Mouse (Mus musculus) ES-Bruce4 (cell line): ENCODE results near the gene Idua. TPM values are rescaled to one million over a fixed set of nuclear protein-coding genes. Genes with fewer than 3 reads are reported as not detected.

Source experiments
- H3K27ac ChIP-seq: 2 replicates; pipeline ENCODE4 v1.5.1; 2012; ENCODE audit warnings: low read length, inconsistent platforms; ENCODE audit not compliant: insufficient read depth
- H3K27me3 ChIP-seq: 2 replicates; pipeline ENCODE4 v1.6.1; 2012; ENCODE audit warnings: mild to moderate bottlenecking, low read length, inconsistent platforms; ENCODE audit not compliant: control insufficient read depth, poor library complexity, insufficient read depth, severe bottlenecking
- H3K36me3 ChIP-seq: 2 replicates; pipeline ENCODE4 v1.6.1; 2012; ENCODE audit warnings: inconsistent platforms, mild to moderate bottlenecking, low read length, moderate library complexity; ENCODE audit not compliant: control insufficient read depth, poor library complexity, insufficient read depth, severe bottlenecking
- H3K4me1 ChIP-seq: one replicate; pipeline ENCODE4 v1.8.1; 2011; ENCODE audit warnings: low read length; ENCODE audit not compliant: control insufficient read depth, insufficient read depth
- H3K4me3 ChIP-seq: 2 replicates; pipeline ENCODE4 v1.5.1; 2011; ENCODE audit warnings: low read depth, mild to moderate bottlenecking, low read length
- H3K9ac ChIP-seq: 2 replicates; pipeline ENCODE4 v1.6.1; 2012; ENCODE audit warnings: low read depth, mild to moderate bottlenecking, inconsistent platforms; ENCODE audit not compliant: poor library complexity, severe bottlenecking
- H3K9me3 ChIP-seq: replicated peaks from 2 replicates; pipeline ENCODE4 v1.6.1; 2012; ENCODE audit warnings: mild to moderate bottlenecking, low read length, inconsistent platforms; ENCODE audit not compliant: control insufficient read depth, poor library complexity, insufficient read depth, severe bottlenecking
- CTCF ChIP-seq: IDR thresholded peaks from one replicate; pipeline ENCODE4 v1.8.1; 2011; ENCODE audit warnings: low read depth, low read length
- EP300 ChIP-seq: IDR thresholded peaks from 2 replicates; pipeline ENCODE4 v1.6.1; 2011; ENCODE audit warnings: low read depth, low read length; ENCODE audit not compliant: insufficient read depth
- POLR2A ChIP-seq: IDR thresholded peaks from one replicate; pipeline ENCODE4 v1.8.1; 2011; ENCODE audit warnings: low read length; ENCODE audit not compliant: insufficient read depth
- polyA plus RNA-seq: library from polyadenylated mRNA; stranded (reverse); fragments of >200 nt; gene quantifications from 2 replicates; pipeline ENCODE4 v1.2.4, GENCODE M21; 2011; ENCODE audit warnings: low read depth; ENCODE audit not compliant: missing spikeins, insufficient read depth, insufficient read length

Gene Idua
- polyA plus RNA-seq, 1 experiment, result 13.8 TPM

DNA sequence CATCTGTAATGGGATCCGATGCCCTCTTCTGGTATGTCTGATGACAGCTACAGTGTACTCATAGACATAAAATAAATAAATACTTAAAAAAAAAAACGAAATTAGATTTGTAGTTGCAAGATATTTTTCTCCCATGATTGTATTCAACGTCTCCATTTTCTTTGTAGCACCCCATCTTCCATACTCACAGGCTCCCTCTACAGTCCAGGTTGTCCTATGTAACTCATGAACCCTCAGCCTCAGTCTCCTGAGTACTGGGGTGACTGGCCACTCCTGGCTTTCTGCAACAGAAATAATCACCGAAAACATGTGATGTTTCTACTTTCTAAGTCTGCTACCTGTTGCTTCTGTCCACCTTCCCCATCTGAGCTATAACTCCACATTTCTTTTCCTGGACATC lies 31.0 kb downstream of the Idua start:
- TF ChIP-seq CTCF, result no peak
- no peak for TF ChIP-seq POLR2A
- no peak for TF ChIP-seq EP300
- H3K9ac ChIP-seq, result no peak overlapping the region
- no peaks in the 10 kb centered on the region for H3K36me3 ChIP-seq
- no peaks in the 10 kb centered on the region for H3K27me3 ChIP-seq
- H3K4me3 ChIP-seq, result no peak overlapping the region
- H3K4me1 ChIP-seq, result no peaks in the 10 kb centered on the region
- H3K9me3 ChIP-seq, result no peaks in the 10 kb centered on the region
- H3K27ac ChIP-seq, result no peak overlapping the region

DNA sequence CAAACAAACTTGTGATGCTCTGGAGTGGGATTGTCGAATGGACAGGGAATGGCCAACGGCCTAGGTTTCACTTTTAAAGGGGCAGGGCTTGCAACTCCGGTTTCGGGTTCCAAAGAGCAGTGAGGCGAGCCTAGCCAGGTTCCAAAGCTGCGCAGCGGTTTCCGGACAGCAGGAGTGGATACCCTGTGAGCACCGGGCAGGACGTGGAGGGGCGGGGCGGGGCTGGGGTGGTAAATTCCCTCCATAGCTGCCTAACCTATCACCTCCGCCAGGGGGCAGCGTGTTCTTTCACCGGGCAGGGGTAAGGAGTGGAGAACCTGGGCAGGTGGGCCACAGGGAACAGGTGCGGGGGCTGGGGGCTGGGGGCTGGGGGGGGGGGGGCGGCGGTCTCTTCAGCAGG lies 32.1 kb downstream of the Idua start, which contains the start of gene Fgfrl1:
TSS of gene Fgfrl1 (plus strand) at position 112 of the 400 bp plus-strand sequence.
- no peak within 1 kb of the TSS for H3K9ac ChIP-seq
- H3K4me1 ChIP-seq, result no peaks in the 10 kb centered on the region
- H3K27ac ChIP-seq, result no peak within 1 kb of the TSS
- TF ChIP-seq POLR2A (no peak), CTCF (peak; percentile 51)
- no peaks in the 10 kb centered on the region for H3K27me3 ChIP-seq
- H3K4me3 ChIP-seq, result peak within 1 kb of the TSS; percentile 34
- H3K9me3 ChIP-seq, result no peaks in the 10 kb centered on the region
- no peaks in the 10 kb centered on the region for H3K36me3 ChIP-seq

DNA sequence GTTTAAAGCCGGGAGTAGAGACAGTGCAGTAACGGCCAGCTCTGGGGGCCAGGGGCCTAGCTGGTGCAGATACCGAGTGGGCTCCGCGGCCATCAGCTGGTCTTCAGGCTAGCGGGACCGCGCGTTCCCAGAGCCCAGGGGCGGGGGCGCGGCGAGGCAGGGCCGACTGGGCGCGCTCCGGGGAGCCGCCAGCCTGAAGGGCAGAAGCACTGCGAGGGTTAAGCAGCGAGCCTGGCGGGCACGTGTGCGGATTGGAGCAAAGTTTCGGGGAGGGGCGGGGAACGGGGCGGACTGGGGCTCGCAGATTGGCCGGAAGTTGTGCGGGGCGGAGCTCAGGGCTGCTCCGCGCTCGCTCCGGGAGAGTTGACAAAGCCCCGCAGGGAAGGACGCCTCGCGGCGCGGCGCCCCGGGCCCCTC lies 33.7 kb downstream of the Idua start:
- Histone ChIP-seq H3K4me1 (no peaks in the 10 kb centered on the region), H3K9ac (peak overlapping the region; percentile 72), H3K36me3 (no peaks in the 10 kb centered on the region), H3K27ac (no peak overlapping the region), H3K4me3 (peak overlapping the region; percentile 83), H3K9me3 (no peaks in the 10 kb centered on the region), H3K27me3 (no peaks in the 10 kb centered on the region)
- TF ChIP-seq POLR2A, result no peak
- no peak for TF ChIP-seq CTCF
- no peak for TF ChIP-seq EP300

DNA sequence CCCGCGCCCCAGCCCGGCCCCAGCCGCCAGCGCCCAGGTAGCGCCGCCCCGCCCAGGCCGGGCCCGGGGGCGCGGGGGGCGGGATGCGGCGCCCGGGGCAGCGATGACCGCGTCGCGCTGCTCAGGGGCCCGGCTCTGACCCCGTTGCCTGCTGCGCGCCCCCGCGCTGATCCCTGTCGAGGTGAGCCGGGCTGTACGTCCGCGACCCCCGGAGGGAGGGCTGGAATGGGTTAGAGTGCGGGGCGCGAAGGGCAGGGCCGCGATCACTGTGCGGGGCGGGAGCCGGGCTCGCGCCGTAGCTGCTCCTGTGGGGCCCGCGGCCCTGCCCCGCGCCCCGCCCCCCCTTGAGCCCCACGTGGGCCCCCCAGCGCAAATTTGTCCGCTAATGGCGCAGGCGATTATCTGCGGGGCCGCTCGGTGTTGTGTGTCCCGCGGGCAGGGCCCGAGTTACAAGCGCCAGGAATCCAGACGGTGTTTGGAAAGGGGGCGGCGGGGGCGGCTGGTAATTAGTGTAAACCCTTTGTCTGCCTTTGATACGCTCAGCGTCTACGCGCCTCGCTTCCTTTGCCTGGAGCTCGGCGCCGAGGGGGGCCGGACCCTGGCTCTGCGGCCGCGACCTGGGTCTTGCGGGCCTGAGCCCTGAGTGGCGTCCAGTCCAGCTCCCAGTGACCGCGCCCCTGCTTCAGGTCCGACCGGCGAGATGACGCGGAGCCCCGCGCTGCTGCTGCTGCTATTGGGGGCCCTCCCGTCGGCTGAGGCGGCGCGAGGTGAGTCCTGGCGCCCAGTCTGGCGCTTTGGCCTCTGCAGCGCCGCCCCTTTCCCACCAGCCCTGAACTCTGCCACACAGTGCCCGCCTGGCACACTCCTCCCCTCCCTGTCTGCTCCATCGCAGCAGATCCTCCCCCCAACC lies 34.5 kb downstream of the Idua start:
- peak overlapping the region; percentile 72 for H3K9ac ChIP-seq
- H3K36me3 ChIP-seq, result no peaks in the 10 kb centered on the region
- no peaks in the 10 kb centered on the region for H3K4me1 ChIP-seq
- H3K4me3 ChIP-seq, result peak overlapping the region; percentile 83
- no peak overlapping the region for H3K27ac ChIP-seq
- no peaks in the 10 kb centered on the region for H3K9me3 ChIP-seq
- no peaks in the 10 kb centered on the region for H3K27me3 ChIP-seq
- no peak for TF ChIP-seq EP300
- TF ChIP-seq CTCF, result no peak
- TF ChIP-seq POLR2A, result no peak

DNA sequence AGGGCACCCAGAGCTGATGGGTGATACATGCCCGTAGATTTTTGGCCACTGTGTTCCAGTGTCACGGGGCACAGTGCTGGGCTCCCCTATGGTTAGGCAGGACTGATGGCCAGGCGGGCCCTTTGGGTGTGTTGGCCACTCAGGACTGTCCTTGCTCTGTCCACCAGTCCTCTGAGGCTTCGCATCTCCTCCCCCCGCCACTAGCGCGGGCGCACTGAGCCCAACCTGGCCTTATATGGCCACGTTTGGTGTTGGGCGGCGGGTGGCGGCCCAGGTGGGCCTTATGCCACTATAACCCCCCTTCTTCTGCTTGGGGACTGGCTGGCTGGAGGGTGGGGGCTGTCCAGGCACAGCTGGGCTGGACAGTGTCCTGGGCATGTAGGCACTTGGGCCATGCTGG lies 35.7 kb downstream of the Idua start:
- Histone ChIP-seq H3K4me3 (no peak overlapping the region), H3K9ac (no peak overlapping the region), H3K9me3 (no peaks in the 10 kb centered on the region), H3K27ac (no peak overlapping the region), H3K4me1 (no peaks in the 10 kb centered on the region), H3K27me3 (no peaks in the 10 kb centered on the region), H3K36me3 (no peaks in the 10 kb centered on the region)
- TF ChIP-seq POLR2A, result no peak
- no peak for TF ChIP-seq EP300
- TF ChIP-seq CTCF, result no peak

DNA sequence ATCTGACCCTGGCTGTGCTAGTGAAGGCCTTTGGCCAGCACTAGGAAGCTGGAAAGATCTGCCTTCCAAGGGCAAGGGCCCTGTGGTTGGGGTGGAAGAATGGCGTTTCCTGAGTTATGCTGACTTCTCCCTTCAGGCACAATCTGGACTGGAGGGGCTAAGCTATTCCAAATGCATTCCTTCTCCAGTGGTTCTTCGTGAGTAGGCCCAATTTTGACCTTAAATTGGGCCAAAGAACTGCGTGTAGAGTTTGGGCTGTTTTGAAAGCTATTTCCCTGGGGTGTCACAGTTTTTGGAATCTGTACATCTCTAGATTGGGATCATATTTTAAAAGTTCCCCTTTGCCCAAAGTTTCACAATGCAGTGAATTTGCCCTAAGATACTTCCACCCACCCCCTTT lies 36.4 kb downstream of the Idua start:
- H3K27ac ChIP-seq, result no peak overlapping the region

More for the DNA sequence above, 36.4 kb downstream of the Idua start:
- TF ChIP-seq POLR2A, result no peak
- no peak for TF ChIP-seq CTCF
- no peak for TF ChIP-seq EP300
- no peaks in the 10 kb centered on the region for H3K9me3 ChIP-seq
- no peak overlapping the region for H3K9ac ChIP-seq
- H3K4me3 ChIP-seq, result no peak overlapping the region
- H3K27me3 ChIP-seq, result no peaks in the 10 kb centered on the region
- H3K36me3 ChIP-seq, result no peaks in the 10 kb centered on the region
- H3K4me1 ChIP-seq, result no peaks in the 10 kb centered on the region
